Mouse (Mus musculus) liver, embryonic 14.5 days (tissue): ENCODE data around the gene Kdm1a.

Experiments used
- CTCF ChIP-seq: IDR thresholded peaks from 2 replicates; pipeline ENCODE4 v1.5.1; 2016; ENCODE audit warnings: antibody characterized with exemption, low read depth, control low read depth
- EP300 ChIP-seq: IDR thresholded peaks from 2 replicates; pipeline ENCODE4 v1.6.1; 2016; ENCODE audit warnings: antibody characterized with exemption, low read depth

- TF ChIP-seq CTCF, result no peak
- TF ChIP-seq EP300, result no peak
Observed at GRCm38 (mm10) chr4:136602018-136602554, 437 bp downstream of the Kdm1a start.
